Mouse (Mus musculus): Measurements from ENCODE around the gene Endov. TPM values are rescaled to one million over a fixed set of nuclear protein-coding genes. Genes with fewer than 3 reads are reported as not detected.

The Endov gene
- total and polyA plus RNA-seq, 2 experiments from 2014 or later: 16.9 to 42.8 TPM

DNA sequence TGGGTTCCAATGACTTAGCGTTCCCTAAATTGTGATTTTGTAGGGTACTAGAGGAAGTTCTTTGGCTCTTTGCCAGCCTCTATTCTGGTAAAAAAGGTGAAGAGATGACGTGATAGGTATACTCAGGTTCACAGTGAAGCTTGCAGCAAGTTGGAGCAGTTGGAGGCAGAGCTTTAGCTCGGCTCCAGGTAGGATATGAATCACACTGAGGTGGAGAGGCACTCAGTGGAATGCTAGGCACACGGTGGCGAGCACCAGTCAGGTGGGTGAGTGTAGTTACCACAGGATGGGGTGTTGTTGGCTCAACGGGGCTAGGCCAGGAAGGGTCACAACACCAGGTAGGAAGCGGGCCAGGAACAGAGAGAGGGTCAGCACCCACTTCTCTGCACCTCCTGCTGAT, 64.0 kb downstream of the Endov start:
- TF ChIP-seq CTCF (IDR thresholded peaks at IDR 0.05; ENCODE audit: low read depth): no peak
- H3K27ac ChIP-seq (ENCODE audit: low read depth, low read length): no peak overlapping the region
- no peak overlapping the region for H3K4me3 ChIP-seq (ENCODE audit: low read depth, low read length)
- 85% methylated on average over 7 of the region's 7 CpGs for WGBS
- no peaks in the 10 kb centered on the region for H3K36me3 ChIP-seq (ENCODE audit: insufficient read depth)
- peaks cover 12% of the 10 kb centered on the region; the same call in 1 of the 2 replicates for H3K4me1 ChIP-seq (ENCODE audit: insufficient read depth)
- 0 out of 2 replicates have a peak, but pooled peaks cover under 1% of the 10 kb centered on the region for H3K27me3 ChIP-seq (ENCODE audit: insufficient read depth, low read length)
- DNase-seq (no peak), ATAC-seq (no peak)
- no peak overlapping the region for H3K9ac ChIP-seq
- H3K9me3 ChIP-seq (ENCODE audit: low read length): no peaks in the 10 kb centered on the region
- no peak overlapping the region for H3K4me2 ChIP-seq (ENCODE audit: low read depth)

DNA sequence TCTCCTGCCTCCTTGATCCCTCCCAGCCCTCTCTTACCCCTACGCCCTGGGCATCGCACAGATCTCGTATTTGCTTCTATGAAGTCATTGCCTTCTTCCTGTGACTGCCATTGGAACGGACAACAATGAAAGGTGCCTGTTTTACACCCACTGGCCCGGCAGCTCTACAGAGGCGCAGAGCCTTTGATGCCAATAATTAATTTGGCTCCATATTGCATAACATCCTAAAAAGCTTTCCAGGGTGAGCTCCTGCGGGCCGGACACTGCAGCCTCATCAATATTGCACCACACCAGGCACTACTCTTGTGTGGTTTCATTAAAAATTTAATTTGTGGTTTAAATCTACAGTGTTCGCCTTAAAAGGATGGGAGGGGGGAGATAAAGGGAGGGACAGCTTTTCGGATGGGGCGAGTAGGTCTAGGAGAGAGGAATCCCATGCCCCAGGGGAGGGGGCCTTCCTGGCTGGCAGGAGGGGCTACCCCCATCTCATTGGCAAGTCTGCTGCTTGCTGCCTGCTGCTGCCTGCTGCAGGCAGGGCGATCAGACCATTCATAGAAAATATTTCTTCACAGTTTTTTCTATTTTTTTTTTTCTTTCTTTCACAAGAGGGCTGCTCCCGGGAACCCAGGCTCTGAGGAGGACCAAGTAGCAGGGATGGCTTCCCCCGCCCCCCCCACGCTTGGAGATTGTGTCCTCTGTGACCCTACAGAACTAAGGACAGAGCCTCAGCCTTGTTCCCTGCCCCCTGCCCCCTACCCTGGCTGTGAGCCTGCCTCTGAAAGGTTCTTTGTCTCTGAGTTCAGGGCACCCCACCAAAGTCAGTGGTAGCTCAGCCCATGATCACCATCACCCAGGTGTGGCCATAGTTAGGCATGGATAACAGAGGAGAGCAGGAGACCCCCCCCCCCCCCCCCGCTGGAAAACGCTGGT, 67.1 kb downstream of the Endov start:
- 16% methylated on average over 16 of the region's 17 CpGs for WGBS
- Histone ChIP-seq H3K9ac (peak overlapping the region; percentile 18; the same call in 1 of the 2 replicates), H3K36me3 (ENCODE audit: insufficient read depth) (no peaks in the 10 kb centered on the region), H3K4me1 (ENCODE audit: insufficient read depth) (peaks cover 12% of the 10 kb centered on the region; the same call in 1 of the 2 replicates), H3K9me3 (ENCODE audit: low read length) (no peaks in the 10 kb centered on the region), H3K4me2 (ENCODE audit: low read depth) (0 out of 2 replicates have a peak overlapping the region, but pooled peaks have one; percentile 6), H3K27ac (ENCODE audit: low read depth, low read length) (no peak overlapping the region), H3K4me3 (ENCODE audit: low read depth, low read length) (no peak overlapping the region), H3K27me3 (ENCODE audit: insufficient read depth, low read length) (no peaks in the 10 kb centered on the region)
- DNase-seq: no peak
- no peak for TF ChIP-seq CTCF (IDR thresholded peaks at IDR 0.05; ENCODE audit: low read depth)
- no peak; the same call in 1 of the 2 replicates for ATAC-seq

DNA sequence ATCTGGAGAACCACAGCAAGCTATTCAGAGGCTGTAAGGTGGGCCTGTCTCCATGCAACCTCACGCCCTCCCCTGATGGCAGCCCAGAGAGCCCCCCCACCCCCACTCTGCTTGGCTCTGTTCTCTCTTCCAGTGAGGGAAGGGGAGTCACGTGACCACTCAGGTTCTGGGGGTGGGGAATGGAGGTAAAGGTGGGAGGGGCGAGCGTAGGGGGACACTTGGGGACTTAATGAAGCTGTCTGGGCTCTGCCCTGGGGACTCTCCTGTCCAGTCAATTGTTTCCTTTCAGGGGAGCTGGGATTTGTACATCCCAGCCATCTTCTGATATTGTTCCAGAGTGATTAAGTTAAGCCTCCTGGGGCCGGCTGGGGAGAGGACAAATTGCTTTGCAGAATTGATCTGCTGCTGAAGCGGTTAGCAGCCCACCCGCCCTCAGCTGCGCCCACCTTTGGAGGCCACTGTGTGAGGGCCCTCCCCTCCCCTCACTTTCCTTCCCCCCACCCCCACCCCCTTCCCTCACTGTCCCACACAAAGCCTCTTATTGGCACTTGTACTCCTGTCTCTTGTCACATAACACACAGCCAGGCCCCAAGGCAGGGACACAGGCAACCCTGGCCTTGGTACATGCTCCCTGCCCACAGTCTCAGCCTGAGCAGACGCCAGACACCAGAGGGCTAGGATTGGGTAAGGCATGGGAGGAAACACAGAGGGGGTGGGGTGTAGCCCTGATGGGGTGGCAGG, 67.9 kb downstream of the Endov start:
- no peaks in the 10 kb centered on the region for H3K9me3 ChIP-seq (ENCODE audit: low read length)
- TF ChIP-seq CTCF (IDR thresholded peaks at IDR 0.05; ENCODE audit: low read depth): no peak
- no peak overlapping the region for H3K4me3 ChIP-seq (ENCODE audit: low read depth, low read length)
- WGBS: 11% methylated on average over 9 of the region's 9 CpGs
- ATAC-seq (peak; percentile 69; the same call in 1 of the 2 replicates), DNase-seq (no peak)
- H3K27ac ChIP-seq (ENCODE audit: low read depth, low read length): no peak overlapping the region
- H3K36me3 ChIP-seq (ENCODE audit: insufficient read depth): no peaks in the 10 kb centered on the region
- H3K9ac ChIP-seq: peak overlapping the region; percentile 18; the same call in 1 of the 2 replicates
- H3K4me1 ChIP-seq (ENCODE audit: insufficient read depth): peaks cover 12% of the 10 kb centered on the region; the same call in 1 of the 2 replicates
- H3K4me2 ChIP-seq (ENCODE audit: low read depth): no peak overlapping the region
- no peaks in the 10 kb centered on the region for H3K27me3 ChIP-seq (ENCODE audit: insufficient read depth, low read length)

Other genes starting within 250 kb of the Endov start
- gene Gaa, start 223.5 kb upstream of the Endov start, total RNA-seq (2014; rRNA removed): 97.3 and 135 TPM in 2 replicates
- 79.8 and 109 TPM in 2 replicates for gene Gaa, start 223.5 kb upstream of the Endov start, polyA plus RNA-seq (2015; fragmentation: Nextera tagmentation; extraction: Ambion mirVana)
- gene Eif4a3, start 191.3 kb upstream of the Endov start, total RNA-seq (2014; rRNA removed): 186 and 192 TPM in 2 replicates
- 266 and 286 TPM in 2 replicates for gene Eif4a3, start 191.3 kb upstream of the Endov start, polyA plus RNA-seq (2015; fragmentation: Nextera tagmentation; extraction: Ambion mirVana)
- 0.85 and 1.6 TPM in 2 replicates for gene Card14, start 183.6 kb upstream of the Endov start, total RNA-seq (2014; rRNA removed)
- 0.28 and 0.34 TPM in 2 replicates for gene Card14, start 183.6 kb upstream of the Endov start, polyA plus RNA-seq (2015; fragmentation: Nextera tagmentation; extraction: Ambion mirVana)
- 4.7 and 8.8 TPM in 2 replicates for gene Sgsh, start 135.8 kb upstream of the Endov start, total RNA-seq (2014; rRNA removed)
- 2.4 and 5.0 TPM in 2 replicates for gene Sgsh, start 135.8 kb upstream of the Endov start, polyA plus RNA-seq (2015; fragmentation: Nextera tagmentation; extraction: Ambion mirVana)
- 3.8 and 4.8 TPM in 2 replicates for gene Slc26a11, start 135.8 kb upstream of the Endov start, total RNA-seq (2014; rRNA removed)
- gene Slc26a11, start 135.8 kb upstream of the Endov start, polyA plus RNA-seq (2015; fragmentation: Nextera tagmentation; extraction: Ambion mirVana): 2.2 and 3.6 TPM in 2 replicates
- 5.1 and 8.6 TPM in 2 replicates for gene Rnf213, start 98.2 kb upstream of the Endov start, total RNA-seq (2014; rRNA removed)
- gene Rnf213, start 98.2 kb upstream of the Endov start, polyA plus RNA-seq (2015; fragmentation: Nextera tagmentation; extraction: Ambion mirVana): 0.78 and 1.1 TPM in 2 replicates
- gene Nptx1, start 56.4 kb downstream of the Endov start, total RNA-seq (2014; rRNA removed): 10.0 and 14.2 TPM in 2 replicates
- gene Nptx1, start 56.4 kb downstream of the Endov start, polyA plus RNA-seq (2015; fragmentation: Nextera tagmentation; extraction: Ambion mirVana): 5.1 and 6.9 TPM in 2 replicates
- gene Rptor, start 111.6 kb downstream of the Endov start, total RNA-seq (2014; rRNA removed): 38.4 and 46.7 TPM in 2 replicates
- 5.0 and 8.0 TPM in 2 replicates for gene Rptor, start 111.6 kb downstream of the Endov start, polyA plus RNA-seq (2015; fragmentation: Nextera tagmentation; extraction: Ambion mirVana)

All from forebrain, postnatal 0 days (tissue).